Mouse (Mus musculus): Measurements from ENCODE around the gene Sit1.

- TF ChIP-seq CTCF (IDR thresholded peaks at IDR 0.05; ENCODE audit: low read depth) (no peak), EP300 (IDR thresholded peaks at IDR 0.05; ENCODE audit: low read depth) (no peak)
Observed at GRCm38 (mm10) chr4:43492101-43492820, 8.7 kb upstream of the Sit1 start.

Measured in liver, postnatal 0 days (tissue).